Mouse (Mus musculus): ENCODE measurements around the gene Lmbr1l.

Lmbr1l gene

DNA sequence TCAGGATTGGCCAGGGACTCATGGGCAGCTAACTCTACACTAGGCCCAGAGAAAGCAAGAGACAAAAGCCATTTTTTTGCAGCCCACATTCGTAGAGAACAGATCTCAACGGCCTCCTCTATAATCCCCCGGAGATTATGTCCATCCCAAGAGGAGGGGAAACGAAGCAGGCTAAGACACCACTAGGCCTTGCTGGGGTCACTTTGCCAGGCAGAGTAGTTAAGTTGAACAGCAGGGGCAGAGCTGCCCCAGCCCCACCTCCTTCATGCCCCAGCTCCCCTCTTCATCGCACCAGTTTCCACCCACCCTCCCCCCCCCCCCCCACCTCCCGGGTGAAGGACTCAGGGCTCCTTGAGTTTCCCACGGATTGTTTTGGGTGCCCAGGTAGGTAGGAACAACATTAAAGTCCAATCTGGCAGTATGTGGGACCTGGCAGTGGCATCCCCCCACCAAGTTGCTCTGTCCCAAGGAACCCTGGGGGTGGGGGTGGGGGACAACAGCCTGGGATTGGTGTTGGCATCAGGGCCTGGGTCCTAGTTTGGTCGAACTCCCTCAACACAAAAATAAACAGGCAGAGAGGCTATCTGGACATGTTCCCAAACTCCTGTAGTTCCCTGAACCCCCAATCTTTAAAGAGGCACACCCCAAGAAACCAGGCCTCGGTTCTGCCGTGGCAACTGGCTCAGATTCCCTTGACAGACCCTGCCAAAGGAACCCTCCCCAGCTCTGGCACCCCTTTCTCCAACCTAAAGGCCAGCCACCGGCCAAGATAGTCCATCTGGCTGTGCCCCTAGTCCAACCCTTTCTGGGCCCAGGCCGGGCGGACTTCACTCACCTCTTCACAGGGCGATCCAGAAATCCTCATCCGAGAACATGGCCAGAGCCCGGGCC, 47.6 kb downstream of the Lmbr1l start:
- ATAC-seq (ENCODE audit: insufficient number of reproducible peaks, low FRiP score, low TSS enrichment) = no peak

GRCm38 (mm10) chr15:98869342-98870178, 48.5 kb downstream of the Lmbr1l start:
- no peak for ATAC-seq (ENCODE audit: insufficient number of reproducible peaks, low FRiP score, low TSS enrichment)

GRCm38 (mm10) chr15:98868346-98869063, 49.5 kb downstream of the Lmbr1l start:
- ATAC-seq (ENCODE audit: insufficient number of reproducible peaks, low FRiP score, low TSS enrichment) = no peak

DNA sequence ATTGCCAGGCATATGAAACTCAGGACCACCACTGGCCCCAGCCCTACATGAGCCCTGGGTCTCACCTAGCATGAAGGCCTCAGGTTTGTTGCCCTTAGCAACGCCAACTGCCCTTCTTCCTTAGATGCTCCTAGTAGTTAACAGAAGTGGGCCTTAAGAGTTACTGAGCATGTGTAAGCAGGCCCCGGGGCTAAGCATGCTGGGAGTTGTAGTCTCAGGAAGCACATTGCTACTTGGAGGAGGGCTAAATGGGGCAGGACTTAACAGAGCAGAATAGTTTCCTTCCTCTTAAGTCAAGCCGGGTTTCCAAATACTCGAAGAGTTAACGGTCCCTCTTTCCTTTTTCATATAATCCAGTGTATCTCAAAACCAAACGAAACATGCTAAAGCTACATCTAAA, 50.7 kb downstream of the Lmbr1l start:
- no peak for ATAC-seq (ENCODE audit: insufficient number of reproducible peaks, low FRiP score, low TSS enrichment)

DNA sequence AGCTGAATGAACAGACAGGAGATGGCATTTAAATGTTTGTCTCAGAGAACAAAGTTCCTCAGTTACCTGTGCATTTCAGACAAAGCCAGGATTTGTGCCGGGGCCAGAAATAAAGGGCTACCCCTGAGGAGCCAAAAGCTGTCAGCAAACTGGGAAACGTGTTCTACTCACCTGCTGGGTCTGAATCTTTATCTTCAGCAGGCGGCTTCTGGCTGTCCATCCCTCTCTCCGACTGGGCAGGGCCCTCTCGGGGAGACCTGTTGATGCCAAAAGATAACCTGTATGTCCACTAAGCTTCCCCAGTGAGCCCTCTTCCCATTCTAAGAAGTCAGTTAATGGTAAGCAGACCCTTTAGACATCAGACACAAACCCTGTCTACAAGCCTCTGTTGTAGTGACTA, 51.5 kb downstream of the Lmbr1l start:
- ATAC-seq (ENCODE audit: insufficient number of reproducible peaks, low FRiP score, low TSS enrichment) = no peak

DNA sequence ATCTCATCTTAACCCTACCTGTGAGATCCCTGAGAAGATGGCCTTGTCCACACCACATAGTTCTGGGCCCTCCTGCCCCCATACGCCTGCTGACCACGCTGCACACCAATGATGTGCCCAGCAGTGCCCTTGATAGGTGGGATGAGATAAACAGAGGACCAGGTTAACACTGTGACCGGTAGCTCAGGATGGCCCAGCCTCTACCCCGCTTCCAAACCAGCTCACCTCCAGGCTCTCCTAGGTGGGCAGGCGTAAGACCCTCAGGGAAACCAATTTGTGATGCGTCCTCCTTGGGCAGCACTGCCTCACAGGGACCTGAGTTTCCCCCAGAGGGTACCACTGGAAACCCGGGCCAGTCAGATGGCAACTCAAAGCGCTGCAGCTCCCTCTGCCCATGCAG, 52.3 kb downstream of the Lmbr1l start:
- ATAC-seq (ENCODE audit: insufficient number of reproducible peaks, low FRiP score, low TSS enrichment) = no peak

- ATAC-seq (ENCODE audit: insufficient number of reproducible peaks, low FRiP score, low TSS enrichment) = no peak
These were observed 53.1 kb downstream of the Lmbr1l start for GRCm38 (mm10) chr15:98864951-98865350.

- ATAC-seq (ENCODE audit: insufficient number of reproducible peaks, low FRiP score, low TSS enrichment) = no peak
These were observed 54.5 kb downstream of the Lmbr1l start for GRCm38 (mm10) chr15:98863451-98863958.

GRCm38 (mm10) chr15:98861701-98862410, 56.2 kb downstream of the Lmbr1l start:
- no peak for ATAC-seq (ENCODE audit: insufficient number of reproducible peaks, low FRiP score, low TSS enrichment)

- no peak for ATAC-seq (ENCODE audit: insufficient number of reproducible peaks, low FRiP score, low TSS enrichment)
These were observed 57.1 kb downstream of the Lmbr1l start for GRCm38 (mm10) chr15:98860921-98861320.

DNA sequence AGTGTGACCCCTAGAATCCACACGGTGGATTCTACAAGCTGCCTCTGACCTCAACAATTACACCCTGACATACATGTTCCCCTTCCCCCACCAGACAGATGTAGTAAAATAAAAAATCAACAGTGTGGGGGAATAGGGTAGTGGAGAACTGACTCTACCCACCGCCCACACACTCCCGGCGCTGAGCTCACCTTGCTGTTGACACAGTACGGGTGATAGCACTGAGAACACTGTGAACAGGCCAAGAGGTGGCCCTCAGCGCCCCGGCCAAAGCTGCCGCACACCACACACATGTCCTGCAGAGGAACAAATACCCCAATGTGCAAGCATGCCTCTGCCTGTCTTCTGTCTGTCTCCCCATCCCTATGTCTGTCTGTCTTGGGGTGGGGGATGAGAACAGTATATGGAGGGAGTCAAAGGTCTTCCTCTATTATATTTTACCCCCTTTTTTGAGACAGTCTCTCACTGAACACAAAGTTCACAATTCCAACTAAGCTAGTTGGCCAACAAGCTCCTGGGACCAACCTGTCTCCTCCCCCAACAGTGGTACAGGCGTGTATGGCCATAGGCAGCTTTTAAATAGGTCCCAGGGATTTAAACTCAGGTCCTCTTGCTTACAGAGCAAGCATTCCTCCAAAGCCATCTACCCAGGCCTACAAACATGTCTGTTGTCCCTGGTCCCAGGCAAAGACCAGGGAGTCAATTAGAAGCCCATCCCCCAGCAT, 58.5 kb downstream of the Lmbr1l start:
- no peak for ATAC-seq (ENCODE audit: insufficient number of reproducible peaks, low FRiP score, low TSS enrichment)

GRCm38 (mm10) chr15:98854214-98854613, 63.8 kb downstream of the Lmbr1l start:
- no peak for ATAC-seq (ENCODE audit: insufficient number of reproducible peaks, low FRiP score, low TSS enrichment)
